Mouse (Mus musculus): Measurements from ENCODE around the gene E030025P04Rik.

Gene E030025P04Rik

GRCm38 (mm10) chr11:109144236-109144635, at the start of gene E030025P04Rik:
E030025P04Rik (minus strand) TSS chr11:109144369.
- DNase-seq (ENCODE audit: low spot score) = no peak

- peak; percentile 91 for DNase-seq (ENCODE audit: low spot score)
Observed at GRCm38 (mm10) chr11:109192673-109193557, 48.7 kb upstream of the E030025P04Rik start.

GRCm38 (mm10) chr11:109188235-109188634, 44.1 kb upstream of the E030025P04Rik start:
- DNase-seq (ENCODE audit: low spot score) = no peak

GRCm38 (mm10) chr11:109187631-109188184, 43.5 kb upstream of the E030025P04Rik start:
- DNase-seq (ENCODE audit: low spot score) = no peak

GRCm38 (mm10) chr11:109181118-109181517, 36.9 kb upstream of the E030025P04Rik start:
- DNase-seq (ENCODE audit: low spot score) = no peak

GRCm38 (mm10) chr11:109180290-109180689, 36.1 kb upstream of the E030025P04Rik start:
- DNase-seq (ENCODE audit: low spot score) = no peak

- DNase-seq (ENCODE audit: low spot score) = peak; percentile 72
Observed at GRCm38 (mm10) chr11:109178788-109179518, 34.8 kb upstream of the E030025P04Rik start.

- no peak for DNase-seq (ENCODE audit: low spot score)
Observed at GRCm38 (mm10) chr11:109175376-109175969, 31.3 kb upstream of the E030025P04Rik start.

- no peak for DNase-seq (ENCODE audit: low spot score)
Observed at GRCm38 (mm10) chr11:109172224-109172623, 28.1 kb upstream of the E030025P04Rik start.

GRCm38 (mm10) chr11:109170771-109171170, 26.6 kb upstream of the E030025P04Rik start:
- no peak for DNase-seq (ENCODE audit: low spot score)

- DNase-seq (ENCODE audit: low spot score) = no peak
Observed at GRCm38 (mm10) chr11:109157694-109158093, 13.5 kb upstream of the E030025P04Rik start.

GRCm38 (mm10) chr11:109144890-109145341, 747 bp upstream of the E030025P04Rik start:
- no peak for DNase-seq (ENCODE audit: low spot score)

- no peak for DNase-seq (ENCODE audit: low spot score)
Observed at GRCm38 (mm10) chr11:109126482-109126881, 17.7 kb downstream of the E030025P04Rik start.

- no peak for DNase-seq (ENCODE audit: low spot score)
Observed at GRCm38 (mm10) chr11:109125451-109125850, 18.7 kb downstream of the E030025P04Rik start.

GRCm38 (mm10) chr11:109124284-109124683, 19.9 kb downstream of the E030025P04Rik start:
- peak; percentile 30 for DNase-seq (ENCODE audit: low spot score)

GRCm38 (mm10) chr11:109109826-109110346, 34.3 kb downstream of the E030025P04Rik start:
- no peak for DNase-seq (ENCODE audit: low spot score)

- DNase-seq (ENCODE audit: low spot score) = no peak
Observed at GRCm38 (mm10) chr11:109109056-109109455, 35.1 kb downstream of the E030025P04Rik start.

- no peak for DNase-seq (ENCODE audit: low spot score)
Observed at GRCm38 (mm10) chr11:109107518-109108205, 36.5 kb downstream of the E030025P04Rik start.

- peak; percentile 38 for DNase-seq (ENCODE audit: low spot score)
Observed at GRCm38 (mm10) chr11:109106751-109107150, 37.4 kb downstream of the E030025P04Rik start.

- no peak for DNase-seq (ENCODE audit: low spot score)
Observed at GRCm38 (mm10) chr11:109106181-109106580, 38.0 kb downstream of the E030025P04Rik start.

- no peak for DNase-seq (ENCODE audit: low spot score)
Observed at GRCm38 (mm10) chr11:109103386-109103785, 40.8 kb downstream of the E030025P04Rik start.

Data from retina, embryonic 14.5 days (tissue).